29 mouse cellular contexts compared by ENCODE assay signal in genomic region chr14:32858941-32859510, GRCm38 (mm10). TPM values are rescaled to one million over a fixed set of nuclear protein-coding genes. Genes with fewer than 3 reads are reported as not detected.
A peak's percentile ranks its signal among the peaks of the same experiment; 100 is the strongest.
DNase-seq lines count a peak whose midpoint lies in the region; ATAC-seq and TF ChIP-seq lines count a peak whose summit lies in the region.
"Had no signal": no experiment of that assay in that cellular context is flagged by ENCODE, and none has a peak within 500 bp of the region (broad histone marks: within the 10 kb centered on the region; RNA-seq: fewer than 3 reads in every experiment).

No protein-coding gene starts in this region.

- no peak overlapping the region for H3K4me3 ChIP-seq in gastrocnemius, adult 2 months
- H3K4me3 ChIP-seq in heart, embryonic 16.5 days (ENCODE audit: low read length) = no peak overlapping the region
- no peak overlapping the region for H3K4me3 ChIP-seq in liver, postnatal 0 days (ENCODE audit: low read depth, low read length)
- H3K4me3 ChIP-seq in liver, embryonic 11.5 days (ENCODE audit: low read depth, low read length) = no peak overlapping the region
- no peak overlapping the region for H3K4me3 ChIP-seq in brown adipose tissue, adult 24 weeks (ENCODE audit: insufficient read depth, low read depth, low read length)
- H3K4me3 ChIP-seq: embryonic facial prominence, embryonic 15.5 days; hindbrain, embryonic 12.5 days; midbrain, embryonic 15.5 days; neural tube, embryonic 15.5 days; stomach, embryonic 15.5 days had no signal

- peak overlapping the region; percentile 13; the same call in 1 of the 2 replicates for H3K27ac ChIP-seq in gastrocnemius, adult 2 months
- peak overlapping the region; percentile 21 for H3K27ac ChIP-seq in heart, embryonic 16.5 days (ENCODE audit: low read length)
- H3K27ac ChIP-seq in liver, postnatal 0 days (ENCODE audit: low read depth) = peak overlapping the region; percentile 48; the same call in 1 of the 2 replicates
- no peak overlapping the region for H3K27ac ChIP-seq in liver, embryonic 11.5 days (ENCODE audit: low read depth, low read length)
- H3K27ac ChIP-seq in brown adipose tissue, adult 24 weeks (replicated peaks; ENCODE audit: low read depth, low read length) = peak overlapping the region; percentile 18; the same call in 1 of the 2 replicates
- H3K27ac ChIP-seq: embryonic facial prominence, embryonic 15.5 days; hindbrain, embryonic 12.5 days; midbrain, embryonic 15.5 days; neural tube, embryonic 15.5 days had no signal

- no peak for TF ChIP-seq EP300 in liver, postnatal 0 days (IDR thresholded peaks at IDR 0.05; ENCODE audit: low read depth)

- no peak for DNase-seq in gastrocnemius, adult 2 months
- DNase-seq in gastrocnemius, postnatal 10 days = no peak
- no peak for DNase-seq in heart, postnatal 25 days (ENCODE audit: low spot score)
- DNase-seq in liver, postnatal 0 days = no peak
- DNase-seq in liver, embryonic 11.5 days (ENCODE audit: low spot score) = no peak
- DNase-seq in ovary, postnatal 10 days (ENCODE audit: low spot score) = no peak
- DNase-seq: cerebellum, adult 11-12 months; cerebellum, postnatal 14 days; liver; right cerebral cortex, postnatal 14 days; spleen, adult 18-20 months; thymus, postnatal 14 days had no signal

- no peaks in the 10 kb centered on the region for H3K27me3 ChIP-seq in heart, embryonic 16.5 days (ENCODE audit: control insufficient read depth, insufficient read depth, low read length)
- H3K27me3 ChIP-seq in liver, postnatal 0 days (ENCODE audit: insufficient read depth, low read length) = peaks cover 14% of the 10 kb centered on the region
- H3K27me3 ChIP-seq in liver, embryonic 11.5 days (replicated peaks; ENCODE audit: control insufficient read depth, insufficient read depth, low read length) = peaks cover 22% of the 10 kb centered on the region
- H3K27me3 ChIP-seq: embryonic facial prominence, embryonic 15.5 days had no signal

- intact Hi-C loops in gastrocnemius, adult 2 months (cut with DNase I) = loop anchor here (5.0 kb wide), 1 partner anchor 103 kb away; no protein-coding TSS in a partner anchor
- intact Hi-C loops in heart, postnatal 25 days (cut with DNase I) = loop anchor here (5.0 kb wide), 1 partner anchor 103 kb away; no protein-coding TSS in a partner anchor

- 49% methylated on average over 6 of the region's 6 CpGs for WGBS in heart, embryonic 16.5 days
- WGBS in liver, postnatal 0 days (ENCODE audit: insufficient replicate concordance) = 52% methylated on average over 6 of the region's 6 CpGs
- 73% methylated on average over 6 of the region's 6 CpGs for WGBS in liver, embryonic 11.5 days

- peaks cover 36% of the 10 kb centered on the region for H3K4me1 ChIP-seq in heart, embryonic 16.5 days (ENCODE audit: control insufficient read depth, insufficient read depth, low read length)
- 0 out of 2 replicates have a peak, but pooled peaks cover 3% of the 10 kb centered on the region for H3K4me1 ChIP-seq in liver, postnatal 0 days (ENCODE audit: insufficient read depth)
- H3K4me1 ChIP-seq in liver, embryonic 11.5 days (replicated peaks; ENCODE audit: control insufficient read depth, insufficient read depth, low read length) = peaks cover 12% of the 10 kb centered on the region
- H3K4me1 ChIP-seq in brown adipose tissue, adult 24 weeks (ENCODE audit: control insufficient read depth, insufficient read depth, insufficient read length, low read length) = peaks cover 3% of the 10 kb centered on the region; the same call in 1 of the 2 replicates

- H3K9me3 ChIP-seq in heart, embryonic 16.5 days (replicated peaks; ENCODE audit: control insufficient read depth, low read length) = no peaks in the 10 kb centered on the region
- H3K9me3 ChIP-seq in liver, postnatal 0 days (ENCODE audit: low read length) = no peaks in the 10 kb centered on the region
- H3K9me3 ChIP-seq in liver, embryonic 11.5 days (ENCODE audit: control insufficient read depth, low read length) = no peaks in the 10 kb centered on the region
- H3K9me3 ChIP-seq: embryonic facial prominence, embryonic 15.5 days; hindbrain, embryonic 12.5 days; megakaryocyte, embryonic 14.5 days; midbrain, embryonic 15.5 days; neural tube, embryonic 15.5 days; stomach, embryonic 15.5 days had no signal

- no peak overlapping the region for H3K4me2 ChIP-seq in heart, embryonic 16.5 days (ENCODE audit: low read depth, low read length)
- H3K4me2 ChIP-seq in liver, postnatal 0 days (ENCODE audit: low read depth, low read length) = no peak overlapping the region
- no peak overlapping the region for H3K4me2 ChIP-seq in liver, embryonic 11.5 days
- H3K4me2 ChIP-seq: embryonic facial prominence, embryonic 15.5 days; hindbrain, embryonic 12.5 days; midbrain, embryonic 15.5 days; neural tube, embryonic 15.5 days had no signal

- TF ChIP-seq CTCF in gastrocnemius, adult 2 months (IDR thresholded peaks at IDR 0.05) = no peak
- TF ChIP-seq CTCF in liver, postnatal 0 days (IDR thresholded peaks at IDR 0.05; ENCODE audit: low read depth) = no peak

- H3K9ac ChIP-seq in heart, embryonic 16.5 days (ENCODE audit: low read length) = peak overlapping the region; percentile 13; the same call in 1 of the 2 replicates
- no peak overlapping the region for H3K9ac ChIP-seq in liver, postnatal 0 days (replicated peaks)
- H3K9ac ChIP-seq in liver, embryonic 11.5 days (ENCODE audit: low read depth, low read length) = no peak overlapping the region
- H3K9ac ChIP-seq: embryonic facial prominence, embryonic 15.5 days; hindbrain, embryonic 12.5 days; midbrain, embryonic 15.5 days; neural tube, embryonic 15.5 days; stomach, embryonic 15.5 days had no signal

- no peak for ATAC-seq in heart, embryonic 16.5 days (replicated peaks; ENCODE audit: extremely low read depth, insufficient read depth, low FRiP score)
- ATAC-seq in liver, postnatal 0 days = no peak
- no peak for ATAC-seq in liver, embryonic 11.5 days (replicated peaks; ENCODE audit: low FRiP score)
- ATAC-seq: CD4-positive, CD25-positive, alpha-beta regulatory T cell, adult 4 months; forebrain, embryonic 16.5 days; midbrain, embryonic 15.5 days; Patski had no signal

- H3K36me3 ChIP-seq in heart, embryonic 16.5 days (ENCODE audit: control insufficient read depth, insufficient read depth) = peaks cover 5% of the 10 kb centered on the region
- H3K36me3 ChIP-seq in liver, postnatal 0 days (replicated peaks; ENCODE audit: insufficient read depth, low read length) = no peaks in the 10 kb centered on the region
- H3K36me3 ChIP-seq in liver, embryonic 11.5 days (ENCODE audit: control insufficient read depth, insufficient read depth, low read length) = no peaks in the 10 kb centered on the region
- H3K36me3 ChIP-seq: embryonic facial prominence, embryonic 15.5 days; hindbrain, embryonic 12.5 days; midbrain, embryonic 15.5 days; neural tube, embryonic 15.5 days; stomach, embryonic 15.5 days had no signal

RNA-seq across cellular contexts. Expression of gene Vstm4, which starts 2.5 kb away (rescaled TPM):
- 1 to 10 TPM; 1.7 to 3.3 TPM for total RNA-seq in gastrocnemius, adult 2 months (2021)
- total RNA-seq in gastrocnemius, postnatal 10 days (2021) = 10 to 100 TPM; 20.0 to 23.4 TPM
- 24.1 and 24.2 TPM in 2 replicates for polyA plus RNA-seq in heart, embryonic 16.5 days (2015; fragmentation: Nextera tagmentation; extraction: Ambion mirVana)
- 10 to 100 TPM; 10.2 to 12.4 TPM for total RNA-seq in heart, postnatal 25 days (2021)
- polyA plus RNA-seq in liver, postnatal 0 days (2015; fragmentation: Nextera tagmentation; extraction: Ambion mirVana) = 5.9 and 6.0 TPM in 2 replicates
- polyA plus RNA-seq in liver, embryonic 11.5 days (2014; fragmentation: Nextera tagmentation; extraction: Ambion mirVana) = 4.8 and 5.5 TPM in 2 replicates
- 2.4 and 3.0 TPM in 2 replicates for polyA plus RNA-seq in brown adipose tissue, adult 24 weeks (2012; ENCODE audit: insufficient read depth, insufficient read length, missing spikeins)
- polyA plus RNA-seq: CD4-positive, CD25-positive, alpha-beta regulatory T cell, adult 4 months; Patski had no signal

RNA-seq across cellular contexts. Expression of gene Fam170b, which starts 25.3 kb away (rescaled TPM):
- not detected for total RNA-seq in gastrocnemius, adult 2 months (2021)
- total RNA-seq in gastrocnemius, postnatal 10 days (2021) = not detected
- polyA plus RNA-seq in heart, embryonic 16.5 days (2015; fragmentation: Nextera tagmentation; extraction: Ambion mirVana) = not detected in 2 replicates
- total RNA-seq in heart, postnatal 25 days (2021) = not detected
- 0.06 and 0.11 TPM in 2 replicates for polyA plus RNA-seq in liver, postnatal 0 days (2015; fragmentation: Nextera tagmentation; extraction: Ambion mirVana)
- not detected in 2 replicates for polyA plus RNA-seq in liver, embryonic 11.5 days (2014; fragmentation: Nextera tagmentation; extraction: Ambion mirVana)
- not detected in 2 replicates for polyA plus RNA-seq in brown adipose tissue, adult 24 weeks (2012; ENCODE audit: insufficient read depth, insufficient read length, missing spikeins)
- total RNA-seq: adrenal gland, postnatal 10 days; gastrocnemius, postnatal 4 days; layer of hippocampus, adult 8-10 months; left cerebral cortex, adult 18-20 months; left cerebral cortex, postnatal 36 days had no signal
- polyA plus RNA-seq: brain, embryonic 14.5 days; CD4-positive, CD25-positive, alpha-beta regulatory T cell, adult 4 months; forebrain, embryonic 16.5 days; hindbrain, embryonic 12.5 days; midbrain, embryonic 15.5 days; neural tube, embryonic 15.5 days; Patski; stomach, embryonic 15.5 days had no signal
